Comparison of ENCODE assay signal across 22 mouse cellular contexts in genomic region chr4:133244289-133244688, GRCm38 (mm10). TPM values are rescaled to one million over a fixed set of nuclear protein-coding genes. Genes with fewer than 3 reads are reported as not detected.
"Had no signal": no experiment of that assay in that cellular context is flagged by ENCODE, and none has a peak within 500 bp of the region (broad histone marks: within the 10 kb centered on the region; RNA-seq: fewer than 3 reads in every experiment).

No protein-coding gene starts in this region.

- DNase-seq: kidney, adult 9 months; layer of hippocampus, postnatal 36 days; lung, adult 2 months; right cerebral cortex, adult 18-20 months; right cerebral cortex, postnatal 14 days; right cerebral cortex, postnatal 4 days; spleen, adult 18-20 months; thymus, postnatal 25 days had no signal

- ATAC-seq: intestine, embryonic 16.5 days; midbrain, embryonic 13.5 days; midbrain, embryonic 16.5 days had no signal

- H3K9me3 ChIP-seq: liver, embryonic 15.5 days; midbrain, embryonic 10.5 days; midbrain, embryonic 13.5 days; neural tube, embryonic 13.5 days; stomach, embryonic 15.5 days had no signal

- H3K27ac ChIP-seq: layer of hippocampus, adult 2 months; left cerebral cortex, adult 2 months; liver, embryonic 15.5 days; midbrain, embryonic 10.5 days; midbrain, embryonic 13.5 days; neural tube, embryonic 13.5 days; stomach, embryonic 15.5 days had no signal

- H3K4me2 ChIP-seq: liver, embryonic 15.5 days; midbrain, embryonic 13.5 days; neural tube, embryonic 13.5 days; stomach, embryonic 15.5 days had no signal

- H3K36me3 ChIP-seq: liver, embryonic 15.5 days; midbrain, embryonic 10.5 days; midbrain, embryonic 13.5 days; neural tube, embryonic 13.5 days; stomach, embryonic 15.5 days had no signal

- H3K9ac ChIP-seq: liver, embryonic 15.5 days; midbrain, embryonic 13.5 days; neural tube, embryonic 13.5 days; stomach, embryonic 15.5 days had no signal

- H3K4me3 ChIP-seq: layer of hippocampus, adult 2 months; left cerebral cortex, adult 2 months; liver, embryonic 15.5 days; midbrain, embryonic 10.5 days; midbrain, embryonic 13.5 days; myocyte; neural tube, embryonic 13.5 days; stomach, embryonic 15.5 days had no signal

RNA-seq across cellular contexts. Expression of gene Gpr3, which starts 32.0 kb away (rescaled TPM):
- total RNA-seq: monocyte, adult 5-6 weeks; neutrophil, adult 5-6 weeks had no signal
- polyA plus RNA-seq: liver, embryonic 15.5 days; thymus, postnatal 0 days had no signal

RNA-seq across cellular contexts. Expression of gene Cd164l2, which starts 32.4 kb away (rescaled TPM):
- total RNA-seq: megakaryocyte progenitor cell, adult 5-6 weeks; monocyte, adult 5-6 weeks had no signal
- polyA plus RNA-seq: liver, embryonic 15.5 days had no signal
